Mouse (Mus musculus): ENCODE measurements around the gene Gm21897. TPM values are rescaled to one million over a fixed set of nuclear protein-coding genes. Genes with fewer than 3 reads are reported as not detected.

Gene Gm21897
- polyA plus RNA-seq, 1 experiment = not detected

- 74% methylated on average over 2 of the region's 2 CpGs for WGBS
- no peak overlapping the region for H3K27ac ChIP-seq (ENCODE audit: control insufficient read depth, insufficient read depth, low read depth, low read length, poor library complexity)
- H3K4me1 ChIP-seq (ENCODE audit: control insufficient read depth, insufficient read depth, low read length) = no peaks in the 10 kb centered on the region
- H3K4me3 ChIP-seq (replicated peaks; ENCODE audit: control insufficient read depth, low read depth, low read length) = no peak overlapping the region
- no peak for TF ChIP-seq POLR2A (IDR thresholded peaks at IDR 0.05; ENCODE audit: borderline replicate concordance, control insufficient read depth, low read depth, low read length)
- TF ChIP-seq CTCF (IDR thresholded peaks at IDR 0.05; ENCODE audit: control insufficient read depth, insufficient read depth, low read length) = no peak
These were observed 32.1 kb downstream of the Gm21897 start for GRCm38 (mm10) chr16:15349381-15349780.

- H3K27ac ChIP-seq (ENCODE audit: control insufficient read depth, insufficient read depth, low read depth, low read length, poor library complexity) = no peak overlapping the region
- TF ChIP-seq POLR2A (IDR thresholded peaks at IDR 0.05; ENCODE audit: borderline replicate concordance, control insufficient read depth, low read depth, low read length) (no peak), CTCF (IDR thresholded peaks at IDR 0.05; ENCODE audit: control insufficient read depth, insufficient read depth, low read length) (no peak)
- WGBS = 65% methylated on average over 1 of the region's 1 CpGs
- no peaks in the 10 kb centered on the region for H3K4me1 ChIP-seq (ENCODE audit: control insufficient read depth, insufficient read depth, low read length)
- no peak overlapping the region for H3K4me3 ChIP-seq (replicated peaks; ENCODE audit: control insufficient read depth, low read depth, low read length)
These were observed 34.0 kb downstream of the Gm21897 start for GRCm38 (mm10) chr16:15351301-15351700.

GRCm38 (mm10) chr16:15352320-15352719 lies 35.1 kb downstream of the Gm21897 start:
- Histone ChIP-seq H3K4me3 (replicated peaks; ENCODE audit: control insufficient read depth, low read depth, low read length) (no peak overlapping the region), H3K4me1 (ENCODE audit: control insufficient read depth, insufficient read depth, low read length) (no peaks in the 10 kb centered on the region), H3K27ac (ENCODE audit: control insufficient read depth, insufficient read depth, low read depth, low read length, poor library complexity) (no peak overlapping the region)
- 50% methylated on average over 2 of the region's 2 CpGs for WGBS
- no peak for TF ChIP-seq POLR2A (IDR thresholded peaks at IDR 0.05; ENCODE audit: borderline replicate concordance, control insufficient read depth, low read depth, low read length)
- no peak for TF ChIP-seq CTCF (IDR thresholded peaks at IDR 0.05; ENCODE audit: control insufficient read depth, insufficient read depth, low read length)

- H3K4me1 ChIP-seq (ENCODE audit: control insufficient read depth, insufficient read depth, low read length) = no peaks in the 10 kb centered on the region
- H3K4me3 ChIP-seq (replicated peaks; ENCODE audit: control insufficient read depth, low read depth, low read length) = no peak overlapping the region
- no peak for TF ChIP-seq POLR2A (IDR thresholded peaks at IDR 0.05; ENCODE audit: borderline replicate concordance, control insufficient read depth, low read depth, low read length)
- TF ChIP-seq CTCF (IDR thresholded peaks at IDR 0.05; ENCODE audit: control insufficient read depth, insufficient read depth, low read length) = no peak
- 47% methylated on average over 2 of the region's 2 CpGs for WGBS
- no peak overlapping the region for H3K27ac ChIP-seq (ENCODE audit: control insufficient read depth, insufficient read depth, low read depth, low read length, poor library complexity)
These were observed 37.6 kb downstream of the Gm21897 start for GRCm38 (mm10) chr16:15354901-15355300.

- TF ChIP-seq CTCF (IDR thresholded peaks at IDR 0.05; ENCODE audit: control insufficient read depth, insufficient read depth, low read length) (no peak), POLR2A (IDR thresholded peaks at IDR 0.05; ENCODE audit: borderline replicate concordance, control insufficient read depth, low read depth, low read length) (no peak)
- H3K4me3 ChIP-seq (replicated peaks; ENCODE audit: control insufficient read depth, low read depth, low read length) = no peak overlapping the region
- H3K4me1 ChIP-seq (ENCODE audit: control insufficient read depth, insufficient read depth, low read length) = no peaks in the 10 kb centered on the region
- no peak overlapping the region for H3K27ac ChIP-seq (ENCODE audit: control insufficient read depth, insufficient read depth, low read depth, low read length, poor library complexity)
- 71% methylated on average over 1 of the region's 1 CpGs for WGBS
These were observed 38.1 kb downstream of the Gm21897 start for GRCm38 (mm10) chr16:15355339-15355738.

- Histone ChIP-seq H3K27ac (ENCODE audit: control insufficient read depth, insufficient read depth, low read depth, low read length, poor library complexity) (no peak overlapping the region), H3K4me1 (ENCODE audit: control insufficient read depth, insufficient read depth, low read length) (no peaks in the 10 kb centered on the region), H3K4me3 (replicated peaks; ENCODE audit: control insufficient read depth, low read depth, low read length) (no peak overlapping the region)
- no peak for TF ChIP-seq CTCF (IDR thresholded peaks at IDR 0.05; ENCODE audit: control insufficient read depth, insufficient read depth, low read length)
- no peak for TF ChIP-seq POLR2A (IDR thresholded peaks at IDR 0.05; ENCODE audit: borderline replicate concordance, control insufficient read depth, low read depth, low read length)
These were observed 40.5 kb downstream of the Gm21897 start for GRCm38 (mm10) chr16:15357766-15358165.

- WGBS = 68% methylated on average over 3 of the region's 3 CpGs
- Histone ChIP-seq H3K4me3 (replicated peaks; ENCODE audit: control insufficient read depth, low read depth, low read length) (no peak overlapping the region), H3K4me1 (ENCODE audit: control insufficient read depth, insufficient read depth, low read length) (no peaks in the 10 kb centered on the region), H3K27ac (ENCODE audit: control insufficient read depth, insufficient read depth, low read depth, low read length, poor library complexity) (no peak overlapping the region)
- no peak for TF ChIP-seq CTCF (IDR thresholded peaks at IDR 0.05; ENCODE audit: control insufficient read depth, insufficient read depth, low read length)
- TF ChIP-seq POLR2A (IDR thresholded peaks at IDR 0.05; ENCODE audit: borderline replicate concordance, control insufficient read depth, low read depth, low read length) = no peak
These were observed 42.0 kb downstream of the Gm21897 start for GRCm38 (mm10) chr16:15359110-15359782.

GRCm38 (mm10) chr16:15360825-15361224 lies 43.6 kb downstream of the Gm21897 start:
- TF ChIP-seq CTCF (IDR thresholded peaks at IDR 0.05; ENCODE audit: control insufficient read depth, insufficient read depth, low read length) = no peak
- no peak for TF ChIP-seq POLR2A (IDR thresholded peaks at IDR 0.05; ENCODE audit: borderline replicate concordance, control insufficient read depth, low read depth, low read length)
- H3K4me1 ChIP-seq (ENCODE audit: control insufficient read depth, insufficient read depth, low read length) = no peaks in the 10 kb centered on the region
- H3K27ac ChIP-seq (ENCODE audit: control insufficient read depth, insufficient read depth, low read depth, low read length, poor library complexity) = no peak overlapping the region
- H3K4me3 ChIP-seq (replicated peaks; ENCODE audit: control insufficient read depth, low read depth, low read length) = no peak overlapping the region
